Mouse (Mus musculus) megakaryocyte, embryonic 14.5 days (primary cell): ENCODE measurements around the gene BC049352.

Experiments
- FLI1 ChIP-seq: IDR thresholded peaks from 2 replicates; pipeline ENCODE4 v1.6.1; 2012; ENCODE audit warnings: low read length, inconsistent platforms, mixed read lengths
- GATA1 ChIP-seq: IDR thresholded peaks from 3 replicates; pipeline ENCODE4 v1.6.1; 2012; ENCODE audit warnings: mixed read lengths, low read length, inconsistent platforms, borderline replicate concordance

DNA sequence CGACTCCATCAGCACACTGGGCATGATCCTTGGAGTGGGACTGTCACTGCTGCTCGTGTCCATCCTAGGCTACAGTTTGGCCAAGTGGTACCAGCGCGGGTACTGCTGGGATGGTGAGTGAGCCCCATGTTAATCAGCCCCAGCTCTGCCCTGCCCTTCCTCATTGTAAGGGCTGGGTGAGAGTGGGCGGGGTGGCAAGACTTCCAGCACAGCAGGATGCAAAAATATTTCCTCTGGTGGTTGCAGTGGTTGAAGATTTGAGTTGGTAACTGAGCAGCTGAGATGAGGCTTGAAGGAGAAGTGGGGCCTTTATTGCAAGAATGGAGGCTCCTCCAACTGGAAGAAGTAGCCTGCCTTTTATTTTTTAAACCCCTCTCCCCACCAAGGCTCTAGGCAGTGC lies 59.6 kb downstream of the BC049352 start:
- no peak for TF ChIP-seq GATA1
- no peak for TF ChIP-seq FLI1
